Mouse (Mus musculus): ENCODE results near the gene Olfr112.
"Not testable (repeated sequence)": the region's sequence is repeated elsewhere in the genome, so short reads cannot be mapped to it uniquely, and the experiment has no call there.

Olfr112 gene

GRCm38 (mm10) chr17:37569351-37569750, at the start of gene Olfr112:
Gene Olfr112, minus strand, starts transcription at chr17:37569451.
- no peak for DNase-seq

GRCm38 (mm10) chr17:37592643-37593042, 23.4 kb upstream of the Olfr112 start, which contains the start of gene Olfr114:
Gene Olfr114, minus strand, starts transcription at chr17:37592743.
- DNase-seq, result no peak

GRCm38 (mm10) chr17:37577563-37577962, 8.3 kb upstream of the Olfr112 start, which contains the start of gene Olfr113:
Gene Olfr113, minus strand, starts transcription at chr17:37577663.
- no peak for DNase-seq

GRCm38 (mm10) chr17:37558913-37559615, 10.2 kb downstream of the Olfr112 start:
- no peak for DNase-seq

DNA sequence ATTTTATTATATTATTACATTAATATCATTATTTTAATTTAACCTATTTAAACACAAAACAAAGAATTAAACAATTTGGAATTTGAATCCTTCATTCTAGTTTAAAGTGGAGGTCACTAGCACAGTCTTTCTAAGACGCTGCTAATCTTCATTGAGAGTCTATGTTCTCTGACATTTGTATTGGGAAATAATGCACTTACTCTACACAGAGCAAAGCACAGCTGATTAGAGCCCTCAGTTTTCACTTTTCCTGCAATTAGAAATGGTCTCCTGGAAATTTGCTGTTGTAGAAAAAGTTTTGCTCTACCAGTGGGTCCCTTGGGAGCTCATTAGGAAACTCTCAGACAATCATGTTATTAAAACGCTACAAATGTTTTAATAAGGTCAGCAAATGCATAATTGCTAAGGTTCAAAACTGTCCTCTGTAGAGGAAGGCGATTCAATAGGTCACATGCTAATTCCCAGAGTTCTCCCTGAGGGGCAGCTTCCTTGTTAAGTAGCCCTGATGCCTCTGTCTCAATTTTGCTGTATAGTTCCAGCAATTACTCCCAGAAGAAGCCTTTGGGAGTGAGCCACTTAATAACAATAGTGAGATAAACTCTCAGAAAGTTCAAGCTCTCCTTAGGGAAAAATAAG, 25.3 kb downstream of the Olfr112 start:
- DNase-seq, result no peak

DNA sequence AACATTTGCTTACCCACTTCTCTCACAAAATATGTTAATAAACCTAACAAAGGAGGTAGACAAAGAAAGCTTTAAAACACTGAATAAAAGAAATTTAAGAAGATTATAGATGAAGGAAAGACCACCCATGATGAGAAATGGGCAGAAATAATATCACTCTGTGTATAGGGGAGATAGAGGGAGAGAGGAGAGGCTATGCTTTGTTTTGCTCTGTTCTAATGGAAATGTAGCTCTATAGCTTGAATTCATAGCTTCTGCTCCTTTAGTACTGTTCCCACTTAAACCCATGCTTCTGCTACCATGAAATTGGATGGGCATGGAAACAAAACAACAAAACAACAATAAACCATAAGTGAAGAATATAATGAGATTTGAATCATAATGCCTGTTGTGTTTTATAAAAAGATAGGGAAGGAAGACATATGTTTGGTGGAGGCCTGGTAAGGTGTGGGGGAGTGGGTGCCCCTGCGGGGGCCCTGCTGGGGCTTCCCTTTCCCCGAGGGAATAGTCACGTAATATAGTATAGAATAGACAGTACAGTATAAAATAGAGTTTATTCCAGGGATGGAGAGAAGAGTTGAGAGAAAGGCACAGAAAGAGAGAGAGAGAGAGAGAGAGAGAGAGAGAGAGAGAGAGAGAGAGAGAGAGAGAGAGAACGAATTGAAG, 27.7 kb downstream of the Olfr112 start:
- DNase-seq, result no peak

DNA sequence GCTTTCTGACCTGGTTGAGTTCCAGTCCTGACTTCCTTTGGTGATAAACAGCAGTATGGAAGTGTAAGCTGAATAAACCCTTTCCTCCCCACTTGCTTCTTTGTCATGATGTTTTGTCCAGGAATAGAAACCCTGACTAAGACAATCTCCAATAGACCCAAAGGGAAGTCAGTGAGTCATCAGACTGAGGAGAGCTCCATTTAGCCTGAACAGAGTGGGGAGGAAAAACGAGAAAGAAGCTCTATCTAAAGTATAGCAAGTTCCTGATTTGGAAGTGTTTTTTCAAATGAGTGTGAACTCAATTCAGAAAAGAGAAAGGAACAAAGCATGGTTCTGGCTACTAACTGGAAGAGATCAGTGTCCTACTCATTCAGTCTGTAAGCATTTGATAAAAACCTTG, 30.8 kb downstream of the Olfr112 start:
- DNase-seq, result not testable (repeated sequence)

GRCm38 (mm10) chr17:37535173-37535572, 34.1 kb downstream of the Olfr112 start:
- DNase-seq, result no peak

DNA sequence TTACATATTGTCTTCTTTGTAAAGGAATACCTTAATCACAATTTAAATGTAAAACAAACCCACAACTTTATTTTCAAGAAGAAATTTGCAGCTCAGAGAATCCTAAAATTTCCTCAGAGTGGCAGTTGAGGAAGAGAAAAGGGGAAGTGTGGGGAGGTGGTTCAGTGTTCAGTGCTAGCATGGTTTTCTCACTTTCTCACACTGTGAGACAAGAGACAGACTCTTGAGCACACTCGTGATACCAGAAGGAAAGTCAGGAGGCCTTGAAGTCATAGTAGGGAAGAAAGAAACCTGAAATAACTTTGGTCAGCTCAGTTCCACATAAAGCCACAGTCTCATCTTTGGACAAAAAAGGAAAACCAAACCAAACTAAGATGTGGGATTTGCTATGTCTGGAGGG, 43.8 kb downstream of the Olfr112 start:
- DNase-seq, result not testable (repeated sequence)

- not testable (repeated sequence) for DNase-seq
Observed at GRCm38 (mm10) chr17:37524612-37525011, 44.6 kb downstream of the Olfr112 start.
